Mouse (Mus musculus) G1E (cell line): ENCODE data around the gene Cpeb2.

Experiments used
- CTCF ChIP-seq: IDR thresholded peaks from 2 replicates; pipeline ENCODE4 v1.5.1; 2012; ENCODE audit warnings: low read depth, low read length, inconsistent platforms, mixed read lengths
- GATA1 ChIP-seq: IDR thresholded peaks from 2 replicates; pipeline ENCODE4 v1.6.1; 2012; ENCODE audit warnings: borderline replicate concordance, low read length, inconsistent platforms, mixed read lengths
- GATA2 ChIP-seq: IDR thresholded peaks from 2 replicates; pipeline ENCODE4 v1.6.1; 2012; ENCODE audit warnings: low read depth, low read length, inconsistent platforms, borderline replicate concordance

DNA sequence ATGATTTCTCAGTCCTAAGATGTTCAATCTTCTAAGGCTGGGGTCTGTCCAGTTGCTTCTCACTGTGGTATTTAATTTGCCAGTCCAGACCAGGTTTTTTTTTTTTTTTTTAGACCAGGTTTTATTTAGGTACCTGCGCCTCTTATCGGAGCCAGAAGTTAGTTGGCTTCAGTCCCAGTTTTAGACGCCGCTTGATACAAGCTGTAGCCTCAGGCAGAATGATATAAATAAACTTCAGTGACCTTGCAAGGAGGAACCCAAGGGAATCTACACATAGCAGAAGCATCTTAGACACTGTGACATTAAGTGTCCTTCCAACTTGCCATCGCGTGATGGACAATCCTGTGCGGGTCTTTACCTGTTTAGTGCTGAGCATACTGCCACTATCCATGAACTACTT is 64.5 kb downstream of the Cpeb2 start:
- TF ChIP-seq CTCF: no peak
- TF ChIP-seq GATA1: no peak
- TF ChIP-seq GATA2: no peak
